Mouse (Mus musculus) cerebellum, adult 8-10 months (tissue): Measurements from ENCODE around the gene Zfp609.
"Not testable (repeated sequence)": the region's sequence is repeated elsewhere in the genome, so short reads cannot be mapped to it uniquely, and the experiment has no call there.

Experiments used
- DNase-seq: peaks from one replicate; pipeline ENCODE4 v3.0.0; 2022

Gene Zfp609

GRCm38 (mm10) chr9:65664163-65664562, 163.2 kb downstream of the Zfp609 start:
- peak; percentile 42 for DNase-seq

DNA sequence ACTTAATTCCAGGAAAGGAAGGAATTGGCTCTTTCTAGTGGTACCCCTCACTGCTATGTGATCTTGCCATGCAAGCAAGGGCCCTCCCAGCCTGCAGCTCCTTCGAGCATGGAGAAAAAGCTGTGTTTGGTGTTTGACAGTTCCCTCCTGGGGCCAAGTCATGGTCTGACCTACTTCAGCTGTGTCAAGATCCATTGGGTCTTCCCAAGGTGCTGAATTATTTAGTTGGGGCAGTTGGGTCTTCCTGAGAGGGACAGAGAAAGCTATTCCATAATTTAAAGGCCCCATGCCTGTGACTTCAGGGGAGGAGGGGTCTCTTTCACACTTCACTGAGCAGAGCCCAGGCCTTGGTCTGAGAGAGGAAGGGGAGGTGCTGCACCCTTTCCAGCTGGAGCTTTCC, 165.9 kb downstream of the Zfp609 start:
- DNase-seq: no peak

DNA sequence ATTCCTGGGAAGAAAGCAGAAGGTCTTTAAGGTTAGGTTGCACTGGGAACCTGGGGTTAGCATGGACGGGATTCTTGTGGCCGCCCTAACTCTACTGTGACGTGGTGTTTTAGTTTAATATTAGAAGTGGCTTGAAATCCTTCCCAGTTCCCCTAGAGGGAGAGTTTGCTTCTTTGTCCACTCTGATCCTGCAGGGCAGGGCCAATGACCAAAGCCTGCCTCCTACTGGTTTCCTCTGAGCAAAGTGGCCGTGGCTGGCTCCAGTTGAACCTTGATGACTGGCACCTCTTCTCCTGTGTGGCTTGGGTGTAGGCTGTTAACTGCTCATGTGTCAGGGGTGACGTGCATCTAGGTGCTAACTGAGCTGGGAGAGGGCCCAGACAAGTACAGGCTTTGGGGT, 166.3 kb downstream of the Zfp609 start:
- DNase-seq: no peak

- no peak for DNase-seq
Observed at GRCm38 (mm10) chr9:65657218-65657617, 170.1 kb downstream of the Zfp609 start.

GRCm38 (mm10) chr9:65655540-65655939, 171.8 kb downstream of the Zfp609 start:
- no peak for DNase-seq

- DNase-seq: no peak
Observed at GRCm38 (mm10) chr9:65654700-65655237, 172.6 kb downstream of the Zfp609 start.

- no peak for DNase-seq
Observed at GRCm38 (mm10) chr9:65653741-65654140, 173.6 kb downstream of the Zfp609 start.

DNA sequence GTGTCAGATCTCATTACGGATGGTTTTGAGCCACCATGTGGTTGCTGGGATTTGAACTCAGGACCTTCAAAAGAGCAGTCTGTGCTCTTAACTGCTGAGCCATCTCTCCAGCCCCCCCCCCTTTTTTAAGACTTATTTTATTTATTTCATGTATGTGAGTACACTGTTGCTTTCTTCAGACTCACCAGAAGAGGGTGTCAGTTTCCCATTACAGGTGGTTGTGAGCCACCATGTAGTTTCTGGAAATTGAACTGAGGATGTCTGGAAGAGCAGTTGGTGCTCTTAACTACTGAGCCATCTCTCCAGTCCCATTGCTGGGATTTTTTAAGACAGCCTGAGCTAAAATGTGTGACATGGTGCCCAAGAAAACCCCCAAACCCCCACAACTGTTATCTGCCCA, 175.4 kb downstream of the Zfp609 start:
- DNase-seq: not testable (repeated sequence)

DNA sequence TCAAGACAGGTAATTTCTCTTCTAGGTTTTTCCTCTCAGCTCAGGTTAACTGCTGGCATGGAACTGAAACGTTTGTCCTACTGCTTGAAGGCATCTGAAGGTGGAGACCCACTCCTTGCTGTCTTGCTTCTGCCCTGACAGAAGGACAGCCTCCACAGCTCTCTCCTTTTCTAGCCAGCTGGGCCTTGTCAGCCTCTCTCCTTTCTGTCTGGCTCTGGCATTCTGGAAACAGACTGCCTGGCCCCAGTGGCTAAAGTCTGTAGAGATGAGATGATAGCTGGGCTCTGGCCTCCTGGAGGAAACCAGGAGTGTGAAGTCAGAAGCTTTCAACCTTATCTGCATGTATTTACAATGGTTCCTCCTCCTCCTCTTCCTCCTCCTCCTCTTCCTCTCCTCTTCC, 177.4 kb downstream of the Zfp609 start:
- no peak for DNase-seq

GRCm38 (mm10) chr9:65648730-65649129, 178.6 kb downstream of the Zfp609 start:
- DNase-seq: no peak

- no peak for DNase-seq
Observed at GRCm38 (mm10) chr9:65646782-65647181, 180.6 kb downstream of the Zfp609 start.

DNA sequence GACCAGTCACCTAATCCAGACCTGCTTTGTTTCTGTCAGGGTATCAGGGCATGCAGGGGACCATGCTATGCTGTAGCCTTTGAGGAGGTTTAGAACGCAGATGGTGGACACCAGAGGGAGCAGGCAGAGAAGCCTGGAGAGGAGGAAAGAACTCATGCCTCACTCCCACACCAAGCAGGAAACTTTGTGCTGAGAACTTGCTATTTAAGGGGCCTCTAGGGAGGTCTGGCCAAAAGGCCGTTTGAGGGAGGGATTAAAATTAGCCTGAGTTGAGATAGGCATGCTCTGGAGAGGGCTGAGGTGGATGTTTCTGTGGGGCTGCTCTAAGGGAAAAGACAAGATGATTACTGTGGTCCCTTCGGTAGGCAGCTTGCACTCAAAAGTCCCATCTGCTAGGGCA, 181.4 kb downstream of the Zfp609 start:
- no peak for DNase-seq

DNA sequence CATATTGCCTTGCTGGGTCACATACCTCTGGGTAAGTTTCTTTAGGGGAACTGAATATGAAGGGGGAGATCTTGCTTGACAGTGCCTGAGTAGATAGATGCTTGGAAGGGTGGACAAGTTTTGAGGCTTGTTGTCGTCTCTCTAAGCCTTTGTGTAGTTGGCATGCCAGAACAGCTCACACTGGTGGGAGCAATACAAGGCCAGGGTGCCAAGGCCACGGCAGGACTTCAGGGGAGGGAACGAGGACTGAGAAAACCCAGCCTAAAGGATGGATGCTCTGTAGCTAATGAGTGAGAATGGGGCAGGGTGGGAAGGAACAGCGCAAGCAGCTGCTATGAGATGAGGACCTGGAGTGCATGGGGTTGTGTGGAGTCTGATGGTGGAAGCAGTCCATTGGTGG, 182.4 kb downstream of the Zfp609 start:
- no peak for DNase-seq

- DNase-seq: no peak
Observed at GRCm38 (mm10) chr9:65642546-65642945, 184.8 kb downstream of the Zfp609 start.
